Mouse (Mus musculus) cerebellum, postnatal 25 days (tissue): ENCODE results near the gene Adgrg3.

Experiments
- DNase-seq, 2 experiments: peaks; one replicate each; pipeline ENCODE4 v3.0.0; 2021; ENCODE audit warnings: mixed read lengths in 2 of 2

Gene Adgrg3

GRCm38 (mm10) chr8:95081650-95082049 lies 64.2 kb downstream of the Adgrg3 start:
- peak in 1 of 2 experiments; percentile 39 for DNase-seq

GRCm38 (mm10) chr8:95084261-95084660 lies 66.8 kb downstream of the Adgrg3 start:
- no peak for DNase-seq

GRCm38 (mm10) chr8:95084744-95085431 lies 67.4 kb downstream of the Adgrg3 start:
- peak in 1 of 2 experiments; percentile 34 for DNase-seq

GRCm38 (mm10) chr8:95085432-95086141 lies 68.1 kb downstream of the Adgrg3 start:
- DNase-seq, result peak; percentile 66 to 77

- no peak for DNase-seq
Observed at GRCm38 (mm10) chr8:95093574-95093973, 76.1 kb downstream of the Adgrg3 start.
